Mouse (Mus musculus) neutrophil, adult 65 days (primary cell): ENCODE data around the gene Alkbh7. TPM values are rescaled to one million over a fixed set of nuclear protein-coding genes. Genes with fewer than 3 reads are reported as not detected.

ENCODE experiments used
- total RNA-seq: library from RNA; stranded (reverse); gene quantifications from 2 replicates; pipeline ENCODE4 v1.2.4, GENCODE M21; 2023

Alkbh7 gene
- 6.7 and 8.1 TPM in 2 replicates for total RNA-seq

GRCm38 (mm10) chr17:56997029-56997667 is at the start of gene Alkbh7:
Gene Alkbh7 (plus strand): TSS chr17:56997339.

GRCm38 (mm10) chr17:56982013-56982412 is 15.1 kb upstream of the Alkbh7 start, which contains the start of gene Acer1:
Gene Acer1 (minus strand): TSS chr17:56982126.

GRCm38 (mm10) chr17:56990115-56990746 is 6.9 kb upstream of the Alkbh7 start, which contains the start of gene Clpp:
Gene Clpp (plus strand): TSS chr17:56990305.

DNA sequence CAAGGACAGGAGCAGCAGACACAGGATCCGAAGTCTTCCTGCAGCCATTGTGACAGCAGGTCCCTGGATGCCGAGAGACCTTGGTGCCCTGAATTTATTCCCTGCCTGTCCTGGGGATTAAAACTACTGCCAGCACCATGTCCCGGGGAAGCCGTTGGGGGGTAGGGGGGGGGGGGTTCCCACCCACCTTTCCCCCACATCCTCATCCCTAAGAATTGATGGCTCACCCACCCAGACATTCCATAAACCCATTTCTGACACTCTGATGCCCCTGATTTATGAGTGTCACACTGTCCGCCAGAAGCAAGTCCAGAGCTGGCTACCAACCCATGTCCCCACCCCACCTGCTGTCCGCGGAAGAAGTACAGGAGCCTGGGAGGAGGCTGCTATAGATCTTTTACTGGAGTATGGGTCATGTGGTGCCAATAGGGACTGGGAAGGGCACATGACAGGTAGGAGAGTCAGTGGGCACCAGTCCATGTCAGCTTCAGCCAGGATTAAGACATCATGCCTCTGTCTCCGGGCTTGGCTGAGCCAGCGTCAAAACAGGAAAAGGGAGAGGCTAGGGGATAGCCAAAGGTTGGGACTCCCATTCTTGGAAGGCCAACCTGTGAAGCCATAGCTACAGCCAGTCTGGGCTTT is 3.0 kb downstream of the Alkbh7 start, which contains the start of gene Pspn:
Gene Pspn (minus strand): TSS at position 51 of the 642 bp plus-strand sequence.

GRCm38 (mm10) chr17:57011236-57012141 is 14.3 kb downstream of the Alkbh7 start, which contains the start of the genes Gtf2f1 and Gm17949:
Gene Gtf2f1 (minus strand): TSS chr17:57011288.
Gene Gm17949 (plus strand): TSS chr17:57011469.

DNA sequence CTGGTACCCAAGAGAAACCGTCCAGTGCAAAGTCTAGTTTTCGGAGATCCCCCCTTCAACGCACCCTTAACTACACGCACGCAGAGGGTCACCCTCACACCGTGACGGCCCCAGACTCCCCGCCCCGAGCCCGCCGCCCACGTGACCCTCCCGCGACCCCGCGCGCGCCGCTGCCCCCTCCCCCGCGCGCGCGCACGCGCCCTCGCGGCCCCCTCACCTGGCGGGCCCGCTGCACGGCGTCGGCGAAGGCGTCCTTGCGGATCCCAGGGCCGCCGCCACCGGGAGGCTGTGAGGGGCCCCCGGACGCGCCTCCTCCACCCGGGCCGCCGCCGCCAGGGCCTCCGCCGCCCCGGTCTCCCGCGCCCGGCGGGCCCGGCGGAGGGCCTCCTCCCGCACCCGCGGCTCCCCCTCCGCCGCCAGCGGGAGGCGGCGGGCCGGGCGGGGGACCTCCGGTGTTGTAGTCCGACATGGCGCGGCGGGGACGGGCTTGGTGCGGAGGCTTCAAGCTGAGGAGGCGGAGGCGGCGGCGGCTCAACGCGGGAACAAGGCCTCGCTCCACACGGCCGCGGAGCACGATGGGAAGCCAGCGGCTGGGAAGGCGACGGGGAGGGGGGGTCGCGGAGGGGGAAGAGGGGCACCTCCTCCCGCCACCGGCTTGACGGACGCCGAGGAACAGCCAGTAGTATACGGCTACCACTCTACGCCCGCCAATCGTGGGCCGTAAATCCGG is 34.0 kb downstream of the Alkbh7 start, which contains the start of gene Khsrp:
Gene Khsrp (minus strand): TSS at position 592 of the 730 bp plus-strand sequence.

DNA sequence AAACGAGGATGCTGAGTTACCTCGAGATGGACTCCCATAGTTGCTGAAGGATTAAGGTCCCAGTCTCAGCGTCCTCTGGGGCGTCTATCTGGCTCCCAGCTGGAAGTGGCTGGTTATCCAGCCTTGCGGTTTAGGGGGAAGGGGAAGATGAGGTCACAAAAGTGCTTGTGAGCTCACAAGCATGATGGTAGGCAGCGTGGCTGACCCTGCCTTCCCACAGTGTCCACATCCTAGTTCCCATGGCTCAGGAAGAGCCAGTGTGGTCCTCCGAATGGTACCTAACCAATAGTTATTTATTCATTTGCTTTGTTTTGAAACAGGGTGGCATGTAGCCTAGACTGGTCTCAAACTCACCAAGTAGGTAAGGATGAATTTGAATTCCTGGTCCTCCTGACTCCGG is 44.4 kb downstream of the Alkbh7 start, which contains the start of gene Slc25a41:
Gene Slc25a41 (minus strand): TSS at position 101 of the 400 bp plus-strand sequence.

Other genes with a start within 250 kb of the Alkbh7 start
- gene Nrtn, start 239.8 kb upstream of the Alkbh7 start, total RNA-seq, result not detected in 2 replicates
- 13.8 and 18.0 TPM in 2 replicates for gene Dus3l, start 232.6 kb upstream of the Alkbh7 start, total RNA-seq
- 0.47 TPM in 1 of 2 replicates, not detected in the other for gene Prr22, start 227.1 kb upstream of the Alkbh7 start, total RNA-seq
- gene Rfx2, start 166.3 kb upstream of the Alkbh7 start, total RNA-seq, result 10.2 and 12.6 TPM in 2 replicates
- not detected in 2 replicates for gene Acsbg2, start 122.9 kb upstream of the Alkbh7 start, total RNA-seq
- 0.38 TPM in 1 of 2 replicates, not detected in the other for gene 1700061G19Rik, start 121.9 kb upstream of the Alkbh7 start, total RNA-seq
- 15.6 and 19.8 TPM in 2 replicates for gene Mllt1, start 61.9 kb upstream of the Alkbh7 start, total RNA-seq
- not detected in 2 replicates for gene Acer1, start 15.2 kb upstream of the Alkbh7 start, total RNA-seq
- gene Clpp, start 7.0 kb upstream of the Alkbh7 start, total RNA-seq, result 5.8 and 10.5 TPM in 2 replicates
- gene Pspn, start 2.7 kb downstream of the Alkbh7 start, total RNA-seq, result not detected in 2 replicates
- 73.8 and 75.6 TPM in 2 replicates for gene Gtf2f1, start 13.9 kb downstream of the Alkbh7 start, total RNA-seq
- not detected in 2 replicates for gene Gm17949, start 14.1 kb downstream of the Alkbh7 start, total RNA-seq
- gene Khsrp, start 34.2 kb downstream of the Alkbh7 start, total RNA-seq, result 83.8 and 92.7 TPM in 2 replicates
- gene Slc25a41, start 44.3 kb downstream of the Alkbh7 start, total RNA-seq, result not detected in 2 replicates
- not detected in 2 replicates for gene Crb3, start 61.8 kb downstream of the Alkbh7 start, total RNA-seq
- gene Slc25a23, start 62.5 kb downstream of the Alkbh7 start, total RNA-seq, result 1.9 and 2.4 TPM in 2 replicates
- 176 and 217 TPM in 2 replicates for gene Dennd1c, start 81.2 kb downstream of the Alkbh7 start, total RNA-seq
- not detected in 2 replicates for gene Tubb4a, start 90.4 kb downstream of the Alkbh7 start, total RNA-seq
- 2.5 and 4.0 TPM in 2 replicates for gene Tnfsf9, start 108.0 kb downstream of the Alkbh7 start, total RNA-seq
- not detected in 2 replicates for gene Cd70, start 152.4 kb downstream of the Alkbh7 start, total RNA-seq
- 34.1 and 36.0 TPM in 2 replicates for gene Tnfsf14, start 196.8 kb downstream of the Alkbh7 start, total RNA-seq
- 448 and 499 TPM in 2 replicates for gene C3, start 230.8 kb downstream of the Alkbh7 start, total RNA-seq